26 mouse cellular contexts compared by ENCODE assay signal in the genomic region with DNA sequence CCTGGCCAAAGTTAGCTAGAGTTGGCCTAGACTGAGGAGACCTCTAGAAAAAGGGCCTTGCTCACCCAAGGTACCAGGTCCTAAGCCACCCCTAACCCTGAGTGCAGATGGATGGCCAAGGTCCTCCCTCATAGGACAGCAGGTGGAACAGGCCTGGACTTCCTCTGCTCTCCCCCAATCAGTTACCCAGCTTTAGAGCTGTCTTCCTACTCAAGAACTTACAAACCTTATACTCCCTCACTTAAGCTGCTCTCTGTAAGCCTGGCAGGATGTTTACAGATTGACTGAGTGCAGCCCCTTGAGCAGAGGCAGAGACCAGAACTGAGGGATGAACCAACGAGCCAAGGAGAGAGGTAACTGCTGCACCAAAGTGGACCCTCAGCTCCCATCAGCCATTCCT.
"Had no signal": no experiment of that assay in that cellular context is flagged by ENCODE, and none has a peak within 500 bp of the region (broad histone marks: within the 10 kb centered on the region; RNA-seq: fewer than 3 reads in every experiment).

No protein-coding gene starts in this region.

- H3K4me2 ChIP-seq: heart, embryonic 12.5 days; hindbrain, embryonic 12.5 days; hindbrain, embryonic 14.5 days; kidney, embryonic 15.5 days; limb, embryonic 13.5 days; limb, embryonic 15.5 days; liver, embryonic 12.5 days had no signal

- H3K27me3 ChIP-seq: limb, embryonic 15.5 days; liver, embryonic 12.5 days had no signal

- H3K9me3 ChIP-seq: heart, embryonic 10.5 days; hindbrain, embryonic 12.5 days; kidney, embryonic 15.5 days; limb, embryonic 13.5 days; limb, embryonic 15.5 days; liver, embryonic 12.5 days had no signal

- H3K27ac ChIP-seq: heart, embryonic 10.5 days; hindbrain, embryonic 10.5 days; hindbrain, embryonic 12.5 days; hindbrain, embryonic 14.5 days; kidney, embryonic 15.5 days; kidney, postnatal 0 days; limb, embryonic 13.5 days; limb, embryonic 15.5 days; liver, embryonic 12.5 days; liver, embryonic 14.5 days had no signal

- DNase-seq: gastrocnemius, postnatal 14 days; gastrocnemius, postnatal 36 days; heart, adult 18-20 months; heart, postnatal 10 days; heart, postnatal 4 days; kidney, adult 11 months; kidney, adult 2 months; kidney, adult 9 months; kidney, postnatal 14 days; kidney, postnatal 36 days; layer of hippocampus, adult 9-11 months; layer of hippocampus, postnatal 36 days; left cerebral cortex, postnatal 4 days had no signal

- H3K4me1 ChIP-seq: heart, embryonic 12.5 days; liver, embryonic 12.5 days had no signal

- H3K36me3 ChIP-seq: heart, embryonic 10.5 days; heart, embryonic 12.5 days; hindbrain, embryonic 10.5 days; hindbrain, embryonic 12.5 days; kidney, embryonic 15.5 days; limb, embryonic 13.5 days; limb, embryonic 15.5 days; liver, embryonic 12.5 days had no signal

- ATAC-seq: hindbrain, embryonic 16.5 days; intestine, embryonic 16.5 days; liver, embryonic 12.5 days had no signal

- H3K9ac ChIP-seq: heart, embryonic 12.5 days; hindbrain, embryonic 12.5 days; hindbrain, embryonic 14.5 days; kidney, embryonic 15.5 days; limb, embryonic 13.5 days; limb, embryonic 15.5 days; liver, embryonic 12.5 days; liver, embryonic 14.5 days had no signal

- H3K4me3 ChIP-seq: heart, embryonic 10.5 days; heart, embryonic 12.5 days; hindbrain, embryonic 10.5 days; hindbrain, embryonic 12.5 days; kidney, embryonic 15.5 days; limb, embryonic 13.5 days; limb, embryonic 15.5 days; liver, embryonic 12.5 days had no signal
